Comparison of ENCODE assay signal across 8 mouse cellular contexts in the genomic region with DNA sequence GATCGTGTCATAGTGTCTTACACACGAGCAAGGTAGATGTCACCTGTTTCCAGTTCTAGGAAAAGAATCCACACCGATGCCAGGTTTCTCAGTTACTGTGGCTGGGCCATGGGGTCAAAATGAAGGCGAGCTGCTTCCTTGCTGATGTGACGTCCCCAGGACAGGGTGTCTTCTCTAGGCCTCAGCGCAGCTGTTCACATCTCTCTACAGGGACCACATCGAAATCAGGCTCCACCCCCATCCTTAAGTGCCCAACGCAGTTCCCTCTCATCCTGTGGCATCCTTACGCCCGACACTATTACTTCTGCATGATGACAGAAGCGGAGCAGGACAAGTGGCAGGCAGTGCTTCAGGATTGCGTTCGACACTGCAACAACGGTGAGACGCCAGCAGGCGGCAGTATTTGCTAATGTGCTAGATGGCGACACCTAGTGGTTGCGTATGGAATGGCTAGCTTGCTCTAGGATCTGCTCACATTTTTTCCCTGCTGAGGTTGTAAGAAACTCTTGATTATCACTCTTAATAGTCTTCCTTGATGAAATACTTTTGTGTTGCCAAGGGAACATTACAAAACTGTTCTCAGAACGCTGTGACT. TPM values are rescaled to one million over a fixed set of nuclear protein-coding genes. Genes with fewer than 3 reads are reported as not detected.
A peak's percentile ranks its signal among the peaks of the same experiment; 100 is the strongest.
DNase-seq lines count a peak whose midpoint lies in the region; ATAC-seq lines count a peak whose summit lies in the region.

No protein-coding gene starts in this region.

- H3K9me3 ChIP-seq in hindbrain, embryonic 11.5 days (ENCODE audit: control insufficient read depth, low read length) = no peaks in the 10 kb centered on the region
- no peaks in the 10 kb centered on the region for H3K9me3 ChIP-seq in hindbrain, embryonic 16.5 days (ENCODE audit: control insufficient read depth, low read length)
- no peaks in the 10 kb centered on the region for H3K9me3 ChIP-seq in forebrain, embryonic 11.5 days (ENCODE audit: control insufficient read depth, low read length)

- H3K36me3 ChIP-seq in hindbrain, embryonic 11.5 days (ENCODE audit: control insufficient read depth, insufficient read depth, low read length) = no peaks in the 10 kb centered on the region
- H3K36me3 ChIP-seq in hindbrain, embryonic 16.5 days (ENCODE audit: control insufficient read depth, insufficient read depth, low read length) = peaks cover 13% of the 10 kb centered on the region
- H3K36me3 ChIP-seq in forebrain, embryonic 11.5 days (ENCODE audit: control insufficient read depth, insufficient read depth, low read length) = no peaks in the 10 kb centered on the region; the same call in 1 of the 2 replicates

- WGBS in hindbrain, embryonic 11.5 days = 30% methylated on average over 19 of the region's 19 CpGs
- 30% methylated on average over 19 of the region's 19 CpGs for WGBS in hindbrain, embryonic 16.5 days
- WGBS in forebrain, embryonic 11.5 days = 33% methylated on average over 19 of the region's 19 CpGs

- DNase-seq in hindbrain, embryonic 11.5 days (ENCODE audit: low spot score) = peak; percentile 95
- DNase-seq in c-Kit-positive CD71-positive TER-119-negative erythroid progenitor cells, embryonic 14.5 days (ENCODE audit: low read depth) = peak; percentile 80
- peak; percentile 91 for DNase-seq in forebrain, embryonic 11.5 days (ENCODE audit: low spot score)
- DNase-seq in heart, postnatal 4 days = peak; percentile 92
- peak; percentile 70 for DNase-seq in left cerebral cortex, adult 11 months (ENCODE audit: low spot score)
- peak; percentile 54 to 80 for DNase-seq in spleen, adult 18-20 months

- H3K4me1 ChIP-seq in hindbrain, embryonic 11.5 days (replicated peaks; ENCODE audit: control insufficient read depth, insufficient read depth, low read length) = peaks cover 6% of the 10 kb centered on the region
- H3K4me1 ChIP-seq in hindbrain, embryonic 16.5 days (ENCODE audit: control insufficient read depth, insufficient read depth, low read depth, low read length) = peaks cover 19% of the 10 kb centered on the region
- peaks cover 12% of the 10 kb centered on the region for H3K4me1 ChIP-seq in forebrain, embryonic 11.5 days (replicated peaks; ENCODE audit: control insufficient read depth, insufficient read depth, low read length)

- H3K4me2 ChIP-seq in hindbrain, embryonic 11.5 days (replicated peaks; ENCODE audit: low read depth, low read length) = no peak overlapping the region
- no peak overlapping the region for H3K4me2 ChIP-seq in hindbrain, embryonic 16.5 days (ENCODE audit: low read length)
- no peak overlapping the region for H3K4me2 ChIP-seq in forebrain, embryonic 11.5 days (ENCODE audit: low read depth, low read length, severe bottlenecking)

- no peak overlapping the region for H3K9ac ChIP-seq in hindbrain, embryonic 11.5 days (ENCODE audit: low read depth, low read length)
- H3K9ac ChIP-seq in hindbrain, embryonic 16.5 days (ENCODE audit: low read depth, low read length) = no peak overlapping the region
- H3K9ac ChIP-seq in forebrain, embryonic 11.5 days (ENCODE audit: low read length) = no peak overlapping the region

- no peaks in the 10 kb centered on the region for H3K27me3 ChIP-seq in hindbrain, embryonic 11.5 days (ENCODE audit: control insufficient read depth, insufficient read depth, low read length)
- no peaks in the 10 kb centered on the region for H3K27me3 ChIP-seq in hindbrain, embryonic 16.5 days (replicated peaks; ENCODE audit: control insufficient read depth, insufficient read depth, low read length)
- H3K27me3 ChIP-seq in forebrain, embryonic 11.5 days (ENCODE audit: control insufficient read depth, insufficient read depth, low read length) = peaks cover 4% of the 10 kb centered on the region; the same call in 1 of the 2 replicates

- no peak overlapping the region for H3K27ac ChIP-seq in hindbrain, embryonic 11.5 days (ENCODE audit: low read depth, low read length)
- H3K27ac ChIP-seq in hindbrain, embryonic 16.5 days (ENCODE audit: low read depth, low read length) = no peak overlapping the region
- no peak overlapping the region for H3K27ac ChIP-seq in forebrain, embryonic 11.5 days (ENCODE audit: low read depth, low read length)

- no peak overlapping the region for H3K4me3 ChIP-seq in hindbrain, embryonic 11.5 days (ENCODE audit: low read depth, low read length)
- H3K4me3 ChIP-seq in hindbrain, embryonic 16.5 days (ENCODE audit: low read length) = no peak overlapping the region
- no peak overlapping the region for H3K4me3 ChIP-seq in forebrain, embryonic 11.5 days (ENCODE audit: low read depth, low read length)

- ATAC-seq in hindbrain, embryonic 11.5 days (ENCODE audit: low FRiP score) = no peak
- no peak for ATAC-seq in hindbrain, embryonic 16.5 days
- no peak for ATAC-seq in forebrain, embryonic 11.5 days (replicated peaks; ENCODE audit: low FRiP score)
- ATAC-seq in megakaryocyte-erythroid progenitor cell, adult 5-6 weeks (replicated peaks; ENCODE audit: low FRiP score, low TSS enrichment, poor library complexity, severe bottlenecking) = peak; percentile 60

RNA-seq across cellular contexts. Expression of a gene that starts 36.4 kb away (rescaled TPM):
- 11.6 and 13.1 TPM in 2 replicates for polyA plus RNA-seq in hindbrain, embryonic 11.5 days (2014; fragmentation: Nextera tagmentation; extraction: Ambion mirVana)
- 31.7 and 37.0 TPM in 2 replicates for polyA plus RNA-seq in hindbrain, embryonic 16.5 days (2015; fragmentation: Nextera tagmentation; extraction: Ambion mirVana)
- polyA plus RNA-seq in forebrain, embryonic 11.5 days (2014; fragmentation: Nextera tagmentation; extraction: Ambion mirVana) = 13.8 and 15.4 TPM in 2 replicates
- total RNA-seq in heart, postnatal 4 days (2021) = 10 to 100 TPM; 45.4 to 46.0 TPM
- 9.0 and 16.3 TPM in 2 replicates for total RNA-seq in megakaryocyte-erythroid progenitor cell, adult 5-6 weeks (2014; fragmentation: Nextera tagmentation)
- total RNA-seq in megakaryocyte-erythroid progenitor cell, adult 5-6 weeks (2017) = 13.8 TPM in 2 replicates

RNA-seq across cellular contexts. Expression of a gene that starts 49.1 kb away (rescaled TPM):
- polyA plus RNA-seq in hindbrain, embryonic 11.5 days (2014; fragmentation: Nextera tagmentation; extraction: Ambion mirVana) = 129 and 134 TPM in 2 replicates
- 78.7 and 85.4 TPM in 2 replicates for polyA plus RNA-seq in hindbrain, embryonic 16.5 days (2015; fragmentation: Nextera tagmentation; extraction: Ambion mirVana)
- polyA plus RNA-seq in forebrain, embryonic 11.5 days (2014; fragmentation: Nextera tagmentation; extraction: Ambion mirVana) = 134 and 151 TPM in 2 replicates
- 100 to 1,000 TPM; 151 to 169 TPM for total RNA-seq in heart, postnatal 4 days (2021)
- 3,260 and 3,361 TPM in 2 replicates for total RNA-seq in megakaryocyte-erythroid progenitor cell, adult 5-6 weeks (2014; fragmentation: Nextera tagmentation)
- 3,030 and 3,103 TPM in 2 replicates for total RNA-seq in megakaryocyte-erythroid progenitor cell, adult 5-6 weeks (2017)

RNA-seq across cellular contexts. Expression of a gene that starts 49.1 kb away (rescaled TPM):
- 8.0 and 8.7 TPM in 2 replicates for polyA plus RNA-seq in hindbrain, embryonic 11.5 days (2014; fragmentation: Nextera tagmentation; extraction: Ambion mirVana)
- 24.5 and 28.3 TPM in 2 replicates for polyA plus RNA-seq in hindbrain, embryonic 16.5 days (2015; fragmentation: Nextera tagmentation; extraction: Ambion mirVana)
- 10.7 and 13.0 TPM in 2 replicates for polyA plus RNA-seq in forebrain, embryonic 11.5 days (2014; fragmentation: Nextera tagmentation; extraction: Ambion mirVana)
- 10 to 100 TPM; 12.9 to 13.4 TPM for total RNA-seq in heart, postnatal 4 days (2021)
- total RNA-seq in megakaryocyte-erythroid progenitor cell, adult 5-6 weeks (2014; fragmentation: Nextera tagmentation) = 5.1 and 12.6 TPM in 2 replicates
- 6.3 and 7.9 TPM in 2 replicates for total RNA-seq in megakaryocyte-erythroid progenitor cell, adult 5-6 weeks (2017)
